ENCODE assay signal across 26 mouse cellular contexts in genomic region chr2:33683594-33683993, GRCm38 (mm10). TPM values are rescaled to one million over a fixed set of nuclear protein-coding genes. Genes with fewer than 3 reads are reported as not detected.
DNase-seq lines count a peak whose midpoint lies in the region; ATAC-seq and TF ChIP-seq lines count a peak whose summit lies in the region.
"Had no signal": no experiment of that assay in that cellular context is flagged by ENCODE, and none has a peak within 500 bp of the region (broad histone marks: within the 10 kb centered on the region; RNA-seq: fewer than 3 reads in every experiment).

No protein-coding gene starts in this region.

- H3K9ac ChIP-seq in hindbrain, embryonic 12.5 days: no peak overlapping the region
- no peak overlapping the region for H3K9ac ChIP-seq in hindbrain, postnatal 0 days (replicated peaks; ENCODE audit: low read length)
- no peak overlapping the region for H3K9ac ChIP-seq in forebrain, embryonic 16.5 days (replicated peaks; ENCODE audit: low read depth, low read length)
- H3K9ac ChIP-seq in midbrain, embryonic 14.5 days (replicated peaks; ENCODE audit: low read length): no peak overlapping the region
- H3K9ac ChIP-seq: liver, postnatal 0 days had no signal

- peaks cover 3% of the 10 kb centered on the region for H3K27me3 ChIP-seq in hindbrain, embryonic 12.5 days
- H3K27me3 ChIP-seq in hindbrain, postnatal 0 days (ENCODE audit: insufficient read depth, low read length): no peaks in the 10 kb centered on the region
- peaks cover 48% of the 10 kb centered on the region for H3K27me3 ChIP-seq in embryonic facial prominence, embryonic 10.5 days (replicated peaks; ENCODE audit: low read depth, poor library complexity, severe bottlenecking)
- peaks cover 3% of the 10 kb centered on the region for H3K27me3 ChIP-seq in forebrain, embryonic 16.5 days (replicated peaks; ENCODE audit: control insufficient read depth, insufficient read depth, low read length)
- no peaks in the 10 kb centered on the region for H3K27me3 ChIP-seq in midbrain, embryonic 14.5 days (ENCODE audit: control insufficient read depth, insufficient read depth, low read length)

- DNase-seq in hindbrain, postnatal 0 days (ENCODE audit: low spot score): no peak
- DNase-seq in embryonic facial prominence, embryonic 10.5 days (ENCODE audit: low spot score): no peak
- DNase-seq in midbrain, embryonic 14.5 days: peak; percentile 35
- DNase-seq in cerebellum, postnatal 36 days: no peak
- DNase-seq in heart, adult 9 months (ENCODE audit: low spot score in 2 of 2): no peak
- DNase-seq: adrenal gland, postnatal 25 days; cerebellum, adult 11 months; embryo, embryonic 11 days; kidney, adult 2 months; layer of hippocampus, adult 9-11 months; left cerebral cortex, postnatal 4 days; liver, postnatal 0 days; thymus, postnatal 25 days had no signal

- peak overlapping the region; percentile 1; the same call in 1 of the 2 replicates for H3K27ac ChIP-seq in hindbrain, embryonic 12.5 days
- H3K27ac ChIP-seq in hindbrain, postnatal 0 days: no peak overlapping the region
- H3K27ac ChIP-seq in embryonic facial prominence, embryonic 10.5 days (replicated peaks): 0 out of 2 replicates have a peak overlapping the region, but pooled peaks have one; percentile 54
- no peak overlapping the region for H3K27ac ChIP-seq in forebrain, embryonic 16.5 days (ENCODE audit: low read length)
- no peak overlapping the region for H3K27ac ChIP-seq in midbrain, embryonic 14.5 days (replicated peaks; ENCODE audit: low read depth, low read length)
- H3K27ac ChIP-seq: kidney, postnatal 0 days; left cerebral cortex, adult 2 months; macrophage had no signal

- no peak overlapping the region for H3K4me2 ChIP-seq in hindbrain, embryonic 12.5 days (replicated peaks)
- no peak overlapping the region for H3K4me2 ChIP-seq in hindbrain, postnatal 0 days (ENCODE audit: low read depth, low read length)
- H3K4me2 ChIP-seq in forebrain, embryonic 16.5 days (ENCODE audit: low read length): no peak overlapping the region
- H3K4me2 ChIP-seq in midbrain, embryonic 14.5 days (ENCODE audit: low read length): no peak overlapping the region
- H3K4me2 ChIP-seq: heart, embryonic 11.5 days; liver, embryonic 11.5 days had no signal

- no peaks in the 10 kb centered on the region for H3K36me3 ChIP-seq in hindbrain, embryonic 12.5 days
- H3K36me3 ChIP-seq in hindbrain, postnatal 0 days (ENCODE audit: insufficient read depth, low read length): no peaks in the 10 kb centered on the region
- no peaks in the 10 kb centered on the region for H3K36me3 ChIP-seq in embryonic facial prominence, embryonic 10.5 days (replicated peaks)
- H3K36me3 ChIP-seq in forebrain, embryonic 16.5 days (ENCODE audit: control insufficient read depth, insufficient read depth): no peaks in the 10 kb centered on the region
- H3K36me3 ChIP-seq in midbrain, embryonic 14.5 days (ENCODE audit: control insufficient read depth, insufficient read depth, low read length): no peaks in the 10 kb centered on the region

- whole genome bisulfite sequencing in hindbrain, embryonic 12.5 days: 53% methylated on average over 4 of the region's 4 CpGs
- 51% methylated on average over 4 of the region's 4 CpGs for WGBS in hindbrain, postnatal 0 days
- WGBS in embryonic facial prominence, embryonic 10.5 days: 66% methylated on average over 4 of the region's 4 CpGs
- 51% methylated on average over 4 of the region's 4 CpGs for WGBS in forebrain, embryonic 16.5 days
- WGBS in midbrain, embryonic 14.5 days: 44% methylated on average over 4 of the region's 4 CpGs

- H3K4me3 ChIP-seq in hindbrain, embryonic 12.5 days: no peak overlapping the region
- no peak overlapping the region for H3K4me3 ChIP-seq in hindbrain, postnatal 0 days (ENCODE audit: low read length)
- no peak overlapping the region for H3K4me3 ChIP-seq in embryonic facial prominence, embryonic 10.5 days
- H3K4me3 ChIP-seq in forebrain, embryonic 16.5 days (replicated peaks; ENCODE audit: low read length): no peak overlapping the region
- H3K4me3 ChIP-seq in midbrain, embryonic 14.5 days (replicated peaks; ENCODE audit: low read depth, low read length): no peak overlapping the region
- H3K4me3 ChIP-seq: left cerebral cortex, adult 2 months had no signal

- 0 out of 2 replicates have a peak, but pooled peaks have one; percentile 43 for ATAC-seq in hindbrain, embryonic 12.5 days (ENCODE audit: low FRiP score)
- ATAC-seq in hindbrain, postnatal 0 days: no peak
- ATAC-seq in forebrain, embryonic 16.5 days: peak; percentile 69
- no peak for ATAC-seq in midbrain, embryonic 14.5 days (ENCODE audit: low FRiP score, low TSS enrichment)
- ATAC-seq: liver, postnatal 0 days; lung, postnatal 0 days had no signal

- 0 out of 2 replicates have a peak, but pooled peaks cover 4% of the 10 kb centered on the region for H3K9me3 ChIP-seq in hindbrain, embryonic 12.5 days (replicated peaks)
- no peaks in the 10 kb centered on the region; the same call in 1 of the 2 replicates for H3K9me3 ChIP-seq in hindbrain, postnatal 0 days (ENCODE audit: low read length)
- 0 out of 2 replicates have a peak, but pooled peaks cover 5% of the 10 kb centered on the region for H3K9me3 ChIP-seq in embryonic facial prominence, embryonic 10.5 days
- H3K9me3 ChIP-seq in forebrain, embryonic 16.5 days (ENCODE audit: control insufficient read depth, low read length): peaks cover 3% of the 10 kb centered on the region; the same call in 1 of the 2 replicates
- no peaks in the 10 kb centered on the region for H3K9me3 ChIP-seq in midbrain, embryonic 14.5 days (ENCODE audit: control insufficient read depth, low read length)

- H3K4me1 ChIP-seq in hindbrain, embryonic 12.5 days: peaks cover 15% of the 10 kb centered on the region
- H3K4me1 ChIP-seq in hindbrain, postnatal 0 days (ENCODE audit: insufficient read depth, low read length): no peaks in the 10 kb centered on the region
- H3K4me1 ChIP-seq in embryonic facial prominence, embryonic 10.5 days: peaks cover 13% of the 10 kb centered on the region; the same call in 1 of the 2 replicates
- H3K4me1 ChIP-seq in forebrain, embryonic 16.5 days (replicated peaks; ENCODE audit: control insufficient read depth, insufficient read depth, low read length): no peaks in the 10 kb centered on the region
- 0 out of 2 replicates have a peak, but pooled peaks cover 6% of the 10 kb centered on the region for H3K4me1 ChIP-seq in midbrain, embryonic 14.5 days (ENCODE audit: control insufficient read depth, insufficient read depth, low read length)

- no peak for TF ChIP-seq CTCF in hindbrain, postnatal 0 days (IDR thresholded peaks at IDR 0.05; ENCODE audit: low read depth)

RNA-seq across cellular contexts. Expression of gene Lmx1b, which starts 43.3 kb away (rescaled TPM):
- 5.0 and 5.6 TPM in 2 replicates for polyA plus RNA-seq in hindbrain, embryonic 12.5 days (2016; fragmentation: Nextera tagmentation; extraction: Ambion mirVana)
- total RNA-seq in hindbrain, postnatal 0 days (2014; rRNA removed): 17.3 and 21.1 TPM in 2 replicates
- 2.1 and 2.2 TPM in 2 replicates for polyA plus RNA-seq in hindbrain, postnatal 0 days (2015; fragmentation: Nextera tagmentation; extraction: Ambion mirVana)
- polyA plus RNA-seq in embryonic facial prominence, embryonic 10.5 days (2016; fragmentation: Nextera tagmentation; extraction: Ambion mirVana): 0.85 and 0.99 TPM in 2 replicates
- polyA plus RNA-seq in forebrain, embryonic 16.5 days (2015; fragmentation: Nextera tagmentation; extraction: Ambion mirVana): not detected in 2 replicates
- 1.7 and 2.3 TPM in 2 replicates for polyA plus RNA-seq in midbrain, embryonic 14.5 days (2014; fragmentation: Nextera tagmentation; extraction: Ambion mirVana)
- total RNA-seq: hematopoietic stem cell, adult 5-6 weeks had no signal
- polyA plus RNA-seq: gonadal fat pad, adult 2 months; heart, postnatal 0 days; intestine, embryonic 14.5 days; liver, postnatal 0 days; lung, postnatal 0 days; macrophage; spleen, adult 2 months had no signal

Comparison
In these comparisons a context has a peak if more than half of its experiments do, and no peak if none do; other contexts are left out.
1. ATAC-seq: peak in hindbrain, embryonic 12.5 days (single experiment) and forebrain, embryonic 16.5 days (single experiment); none in hindbrain, postnatal 0 days (single experiment) and midbrain, embryonic 14.5 days (single experiment).
2. H3K27ac ChIP-seq: peak in hindbrain, embryonic 12.5 days (single experiment) and embryonic facial prominence, embryonic 10.5 days (single experiment); none in hindbrain, postnatal 0 days (single experiment), forebrain, embryonic 16.5 days (single experiment) and midbrain, embryonic 14.5 days (single experiment).